Mouse (Mus musculus) urinary bladder, postnatal 25 days (tissue): Measurements from ENCODE around the gene Zfp169.
A peak's percentile ranks its signal among the peaks of the same experiment; 100 is the strongest.

Source experiments
- DNase-seq: peaks from one replicate; pipeline ENCODE4 v3.0.0; 2022; ENCODE audit warnings: low spot score

Zfp169 gene

GRCm38 (mm10) chr13:48513003-48513929 is at the start of gene Zfp169, which contains the start of gene A830005F24Rik:
TSS of gene Zfp169 (minus strand) at chr13:48513451.
TSS of gene A830005F24Rik (plus strand) at chr13:48513570.
- peak; percentile 66 for DNase-seq

- no peak for DNase-seq
Measured at GRCm38 (mm10) chr13:48562336-48562735, 49.1 kb upstream of the Zfp169 start.

- no peak for DNase-seq
Measured at GRCm38 (mm10) chr13:48561481-48561880, 48.2 kb upstream of the Zfp169 start.

GRCm38 (mm10) chr13:48555976-48556375 is 42.7 kb upstream of the Zfp169 start:
- DNase-seq: no peak

GRCm38 (mm10) chr13:48554552-48554951 is 41.3 kb upstream of the Zfp169 start:
- DNase-seq: no peak

GRCm38 (mm10) chr13:48553511-48553910 is 40.3 kb upstream of the Zfp169 start:
- DNase-seq: no peak

- DNase-seq: peak; percentile 79
Measured at GRCm38 (mm10) chr13:48552181-48553090, 39.2 kb upstream of the Zfp169 start.

- DNase-seq: no peak
Measured at GRCm38 (mm10) chr13:48548296-48548695, 35.0 kb upstream of the Zfp169 start.

GRCm38 (mm10) chr13:48547623-48548022 is 34.4 kb upstream of the Zfp169 start:
- DNase-seq: no peak

- DNase-seq: peak; percentile 98
Measured at GRCm38 (mm10) chr13:48546330-48546917, 33.2 kb upstream of the Zfp169 start.

GRCm38 (mm10) chr13:48545476-48546281 is 32.4 kb upstream of the Zfp169 start:
- peak; percentile 93 for DNase-seq

GRCm38 (mm10) chr13:48544867-48545266 is 31.6 kb upstream of the Zfp169 start:
- no peak for DNase-seq

- DNase-seq: no peak
Measured at GRCm38 (mm10) chr13:48544391-48544790, 31.1 kb upstream of the Zfp169 start.

GRCm38 (mm10) chr13:48540488-48540887 is 27.2 kb upstream of the Zfp169 start:
- DNase-seq: no peak

GRCm38 (mm10) chr13:48533441-48533840 is 20.2 kb upstream of the Zfp169 start:
- DNase-seq: no peak

- no peak for DNase-seq
Measured at GRCm38 (mm10) chr13:48531448-48531847, 18.2 kb upstream of the Zfp169 start.

GRCm38 (mm10) chr13:48530685-48531084 is 17.4 kb upstream of the Zfp169 start:
- DNase-seq: peak; percentile 31

- no peak for DNase-seq
Measured at GRCm38 (mm10) chr13:48529028-48529427, 15.8 kb upstream of the Zfp169 start.

- peak; percentile 33 for DNase-seq
Measured at GRCm38 (mm10) chr13:48528123-48528871, 15.0 kb upstream of the Zfp169 start.

- DNase-seq: no peak
Measured at GRCm38 (mm10) chr13:48525745-48526144, 12.5 kb upstream of the Zfp169 start.
